Mouse (Mus musculus): ENCODE results near the gene Cdh24. TPM values are rescaled to one million over a fixed set of nuclear protein-coding genes. Genes with fewer than 3 reads are reported as not detected.

Cdh24 gene
- polyA plus RNA-seq, 2 experiments = 0.13 to 1.4 TPM

- Histone ChIP-seq H3K9me3 (ENCODE audit: control insufficient read depth, low read length) (no peaks in the 10 kb centered on the region), H3K27ac (no peak overlapping the region), H3K27me3 (ENCODE audit: control insufficient read depth, insufficient read depth, low read length) (peaks cover 3% of the 10 kb centered on the region; the same call in 1 of the 2 replicates), H3K4me3 (ENCODE audit: insufficient read depth in 1 of 2, low read depth in 2 of 2, low read length in 2 of 2) (no peak overlapping the region), H3K4me2 (ENCODE audit: low read depth) (no peak overlapping the region), H3K9ac (replicated peaks) (no peak overlapping the region), H3K4me1 (replicated peaks; ENCODE audit: control insufficient read depth in 2 of 2, insufficient read depth in 2 of 2, low read length in 1 of 2) (no peaks in the 10 kb centered on the region), H3K36me3 (replicated peaks; ENCODE audit: control insufficient read depth, insufficient read depth, low read depth) (peaks cover 68% of the 10 kb centered on the region)
- no peak for TF ChIP-seq EP300 (IDR thresholded peaks at IDR 0.05; ENCODE audit: low read depth)
- no peak for TF ChIP-seq CTCF (IDR thresholded peaks at IDR 0.05; ENCODE audit: low read depth)
- ATAC-seq (ENCODE audit: insufficient read depth) = no peak
- no peak for DNase-seq (ENCODE audit: low read depth in 3 of 3, low spot score in 3 of 3)
- WGBS (ENCODE audit: insufficient replicate concordance) = 86% methylated on average over 9 of the region's 9 CpGs
Observed at GRCm38 (mm10) chr14:54644294-54644693, 3.1 kb upstream of the Cdh24 start.

GRCm38 (mm10) chr14:54643011-54643410, 1.8 kb upstream of the Cdh24 start:
- no peak overlapping the region for H3K9ac ChIP-seq (replicated peaks)
- no peaks in the 10 kb centered on the region for H3K4me1 ChIP-seq (replicated peaks; ENCODE audit: control insufficient read depth in 2 of 2, insufficient read depth in 2 of 2, low read length in 1 of 2)
- peaks cover 3% of the 10 kb centered on the region; the same call in 1 of the 2 replicates for H3K27me3 ChIP-seq (ENCODE audit: control insufficient read depth, insufficient read depth, low read length)
- no peak overlapping the region for H3K27ac ChIP-seq
- peaks cover 59% of the 10 kb centered on the region for H3K36me3 ChIP-seq (replicated peaks; ENCODE audit: control insufficient read depth, insufficient read depth, low read depth)
- ATAC-seq (ENCODE audit: insufficient read depth) (no peak), DNase-seq (ENCODE audit: low read depth in 3 of 3, low spot score in 3 of 3) (no peak)
- no peak overlapping the region for H3K4me2 ChIP-seq (ENCODE audit: low read depth)
- TF ChIP-seq EP300 (IDR thresholded peaks at IDR 0.05; ENCODE audit: low read depth) (no peak), CTCF (IDR thresholded peaks at IDR 0.05; ENCODE audit: low read depth) (no peak)
- H3K9me3 ChIP-seq (ENCODE audit: control insufficient read depth, low read length) = no peaks in the 10 kb centered on the region
- WGBS (ENCODE audit: insufficient replicate concordance) = 69% methylated on average over 2 of the region's 2 CpGs
- no peak overlapping the region for H3K4me3 ChIP-seq (ENCODE audit: insufficient read depth in 1 of 2, low read depth in 2 of 2, low read length in 2 of 2)

- no peak for DNase-seq (ENCODE audit: low read depth in 3 of 3, low spot score in 3 of 3)
- Histone ChIP-seq H3K4me1 (replicated peaks; ENCODE audit: control insufficient read depth in 2 of 2, insufficient read depth in 2 of 2, low read length in 1 of 2) (no peaks in the 10 kb centered on the region), H3K4me3 (ENCODE audit: insufficient read depth in 1 of 2, low read depth in 2 of 2, low read length in 2 of 2) (no peak overlapping the region), H3K36me3 (replicated peaks; ENCODE audit: control insufficient read depth, insufficient read depth, low read depth) (peaks cover 53% of the 10 kb centered on the region), H3K9me3 (ENCODE audit: control insufficient read depth, low read length) (no peaks in the 10 kb centered on the region), H3K4me2 (ENCODE audit: low read depth) (no peak overlapping the region; the same call in 1 of the 2 replicates), H3K27me3 (ENCODE audit: control insufficient read depth, insufficient read depth, low read length) (peaks cover 3% of the 10 kb centered on the region; the same call in 1 of the 2 replicates), H3K9ac (replicated peaks) (no peak overlapping the region), H3K27ac (no peak overlapping the region)
- ATAC-seq (ENCODE audit: insufficient read depth) = no peak
- no peak for TF ChIP-seq EP300 (IDR thresholded peaks at IDR 0.05; ENCODE audit: low read depth)
- TF ChIP-seq CTCF (IDR thresholded peaks at IDR 0.05; ENCODE audit: low read depth) = no peak
- WGBS (ENCODE audit: insufficient replicate concordance) = 86% methylated on average over 25 of the region's 25 CpGs
Observed at GRCm38 (mm10) chr14:54642224-54642944, 1.2 kb upstream of the Cdh24 start.

DNA sequence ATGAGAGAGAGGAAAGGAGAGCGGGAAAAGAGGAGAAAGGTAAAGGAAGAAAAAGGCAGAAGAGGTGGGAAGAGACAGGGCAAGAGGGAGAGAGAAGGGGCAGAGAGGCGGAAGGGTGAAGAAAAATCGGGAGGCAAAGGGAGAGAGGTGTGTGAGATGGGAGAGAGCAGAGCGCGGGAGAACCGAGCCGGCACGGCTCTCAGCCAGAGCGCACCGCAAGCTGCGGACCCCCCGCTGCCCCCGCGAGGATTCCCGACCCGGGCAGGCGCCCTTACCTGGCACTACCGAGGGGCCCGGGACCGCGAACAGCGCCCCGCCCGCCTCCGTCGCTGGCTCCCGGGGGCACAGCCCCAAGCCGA, 239 bp downstream of the Cdh24 start, which contains the start of gene Gm17606:
TSS of gene Gm17606 (plus strand) at position 7 of the 359 bp plus-strand sequence.
- Histone ChIP-seq H3K9ac (replicated peaks) (peak within 1 kb of the TSS; percentile 71), H3K36me3 (replicated peaks; ENCODE audit: control insufficient read depth, insufficient read depth, low read depth) (peaks cover 38% of the 10 kb centered on the region), H3K27me3 (ENCODE audit: control insufficient read depth, insufficient read depth, low read length) (peaks cover 3% of the 10 kb centered on the region; the same call in 1 of the 2 replicates), H3K4me3 (ENCODE audit: insufficient read depth in 1 of 2, low read depth in 2 of 2, low read length in 2 of 2) (peak within 1 kb of the TSS; percentile 67 to 77), H3K27ac (no peak within 1 kb of the TSS), H3K4me2 (ENCODE audit: low read depth) (peak within 1 kb of the TSS; percentile 100), H3K4me1 (replicated peaks; ENCODE audit: control insufficient read depth in 2 of 2, insufficient read depth in 2 of 2, low read length in 1 of 2) (no peaks in the 10 kb centered on the region), H3K9me3 (ENCODE audit: control insufficient read depth, low read length) (no peaks in the 10 kb centered on the region)
- no peak for DNase-seq (ENCODE audit: low read depth in 3 of 3, low spot score in 3 of 3)
- ATAC-seq (ENCODE audit: insufficient read depth) = peak; percentile 16; the same call in 1 of the 2 replicates
- 1% methylated on average over 26 of the region's 28 CpGs for WGBS (ENCODE audit: insufficient replicate concordance)
- TF ChIP-seq CTCF (IDR thresholded peaks at IDR 0.05; ENCODE audit: low read depth) = no peak
- no peak for TF ChIP-seq EP300 (IDR thresholded peaks at IDR 0.05; ENCODE audit: low read depth)

GRCm38 (mm10) chr14:54640121-54640520, 1.0 kb downstream of the Cdh24 start:
- Histone ChIP-seq H3K4me1 (replicated peaks; ENCODE audit: control insufficient read depth in 2 of 2, insufficient read depth in 2 of 2, low read length in 1 of 2) (no peaks in the 10 kb centered on the region), H3K27me3 (ENCODE audit: control insufficient read depth, insufficient read depth, low read length) (peaks cover 3% of the 10 kb centered on the region; the same call in 1 of the 2 replicates), H3K27ac (no peak overlapping the region), H3K4me2 (ENCODE audit: low read depth) (no peak overlapping the region), H3K9ac (replicated peaks) (no peak overlapping the region), H3K4me3 (ENCODE audit: insufficient read depth in 1 of 2, low read depth in 2 of 2, low read length in 2 of 2) (no peak overlapping the region), H3K9me3 (ENCODE audit: control insufficient read depth, low read length) (no peaks in the 10 kb centered on the region), H3K36me3 (replicated peaks; ENCODE audit: control insufficient read depth, insufficient read depth, low read depth) (peaks cover 30% of the 10 kb centered on the region)
- TF ChIP-seq EP300 (IDR thresholded peaks at IDR 0.05; ENCODE audit: low read depth) = no peak
- TF ChIP-seq CTCF (IDR thresholded peaks at IDR 0.05; ENCODE audit: low read depth) = no peak
- DNase-seq (ENCODE audit: low read depth in 3 of 3, low spot score in 3 of 3) (no peak), ATAC-seq (ENCODE audit: insufficient read depth) (no peak)
- 49% methylated on average over 4 of the region's 4 CpGs for WGBS (ENCODE audit: insufficient replicate concordance)
